Mouse (Mus musculus) erythroid progenitor cell, adult 5-6 weeks (primary cell): ENCODE results near the gene Olfr558. TPM values are rescaled to one million over a fixed set of nuclear protein-coding genes. Genes with fewer than 3 reads are reported as not detected.
A peak's percentile ranks its signal among the peaks of the same experiment; 100 is the strongest.

Experiments used
- ATAC-seq: replicated peaks from 2 replicates; pipeline ENCODE4 v1.8.0; 2016; ENCODE audit warnings: moderate number of reproducible peaks, mild to moderate bottlenecking, moderate TSS enrichment, inconsistent platforms; ENCODE audit not compliant: poor library complexity, low FRiP score, severe bottlenecking
- total RNA-seq, 2 experiments: library from RNA; stranded (forward) in 1 of 2; stranded (reverse) in 1 of 2; fragments of 150-400 nt in 1 of 2; fragments of 186-747, 209-891 nt in 1 of 2; gene quantifications; 2 replicates each; pipeline versions ENCODE4 v1.2.3 to v1.2.4; 2015 to 2017; ENCODE audit warnings: low replicate concordance in 2 of 2

Olfr558 gene
- total RNA-seq (2015; ENCODE audit: low replicate concordance) (not detected in 2 replicates), total RNA-seq (2017; ENCODE audit: low replicate concordance) (not detected in 2 replicates)

- no peak for ATAC-seq
These were observed at the start of gene Olfr558 for GRCm38 (mm10) chr7:102701915-102702314. Gene Olfr558 (plus strand): TSS chr7:102702215.

GRCm38 (mm10) chr7:102658523-102658922 lies 43.5 kb upstream of the Olfr558 start, which contains the start of gene Olfr555:
Gene Olfr555 (plus strand): TSS chr7:102658823.
- no peak for ATAC-seq

GRCm38 (mm10) chr7:102664599-102664998 lies 37.4 kb upstream of the Olfr558 start, which contains the start of gene Olfr556:
Gene Olfr556 (plus strand): TSS chr7:102664899.
- ATAC-seq: no peak

GRCm38 (mm10) chr7:102665378-102665777 lies 36.6 kb upstream of the Olfr558 start:
- no peak for ATAC-seq

- ATAC-seq: no peak
These were observed 25.8 kb upstream of the Olfr558 start for GRCm38 (mm10) chr7:102676225-102676624.

- no peak; the same call in 1 of the 2 replicates for ATAC-seq
These were observed 20.1 kb upstream of the Olfr558 start for GRCm38 (mm10) chr7:102681916-102682315.

- ATAC-seq: 0 out of 2 replicates have a peak, but pooled peaks have one; percentile 59
These were observed 15.0 kb upstream of the Olfr558 start, which contains the start of gene Trim68 for GRCm38 (mm10) chr7:102686944-102687501. Gene Trim68 (minus strand): TSS chr7:102687327.

- ATAC-seq: 0 out of 2 replicates have a peak, but pooled peaks have one; percentile 42
These were observed 6.5 kb upstream of the Olfr558 start, which contains the start of gene Olfr557 for GRCm38 (mm10) chr7:102695358-102696125. Gene Olfr557 (plus strand): TSS chr7:102695910.

- no peak for ATAC-seq
These were observed 3.6 kb upstream of the Olfr558 start for GRCm38 (mm10) chr7:102698461-102698860.

- no peak for ATAC-seq
These were observed 17.0 kb downstream of the Olfr558 start, which contains the start of gene Olfr33 for GRCm38 (mm10) chr7:102718970-102719369. Gene Olfr33 (minus strand): TSS chr7:102719070.

- ATAC-seq: no peak
These were observed 25.4 kb downstream of the Olfr558 start, which contains the start of gene Olfr559 for GRCm38 (mm10) chr7:102727391-102727790. Gene Olfr559 (minus strand): TSS chr7:102727491.

- ATAC-seq: no peak
These were observed 31.8 kb downstream of the Olfr558 start for GRCm38 (mm10) chr7:102733793-102734192.

GRCm38 (mm10) chr7:102737705-102738104 lies 35.7 kb downstream of the Olfr558 start:
- no peak for ATAC-seq

GRCm38 (mm10) chr7:102752086-102752485 lies 50.1 kb downstream of the Olfr558 start:
- no peak for ATAC-seq

- no peak for ATAC-seq
These were observed 57.3 kb downstream of the Olfr558 start, which contains the start of the genes Olfr560 and Olfr78 for GRCm38 (mm10) chr7:102759266-102759665. Gene Olfr560 (minus strand): TSS chr7:102759366. Gene Olfr78 (minus strand): TSS chr7:102759471.

Other genes starting within 250 kb of the Olfr558 start
- not detected in 2 replicates for gene Olfr543, start 220.5 kb upstream of the Olfr558 start, total RNA-seq (2015; ENCODE audit: low replicate concordance)
- 0.53 TPM in 1 of 2 replicates, not detected in the other for gene Olfr543, start 220.5 kb upstream of the Olfr558 start, total RNA-seq (2017; ENCODE audit: low replicate concordance)
- not detected in 2 replicates for gene Olfr544, start 213.9 kb upstream of the Olfr558 start, total RNA-seq (2015; ENCODE audit: low replicate concordance)
- gene Olfr544, start 213.9 kb upstream of the Olfr558 start, total RNA-seq (2017; ENCODE audit: low replicate concordance): 0.13 TPM in 1 of 2 replicates, not detected in the other
- gene Olfr545, start 202.6 kb upstream of the Olfr558 start, total RNA-seq (2015; ENCODE audit: low replicate concordance): not detected in 2 replicates
- not detected in 2 replicates for gene Olfr545, start 202.6 kb upstream of the Olfr558 start, total RNA-seq (2017; ENCODE audit: low replicate concordance)
- not detected in 2 replicates for gene Olfr547, start 167.5 kb upstream of the Olfr558 start, total RNA-seq (2015; ENCODE audit: low replicate concordance)
- not detected in 2 replicates for gene Olfr547, start 167.5 kb upstream of the Olfr558 start, total RNA-seq (2017; ENCODE audit: low replicate concordance)
- not detected in 2 replicates for gene Olfr548-ps1, start 161.3 kb upstream of the Olfr558 start, total RNA-seq (2015; ENCODE audit: low replicate concordance)
- gene Olfr548-ps1, start 161.3 kb upstream of the Olfr558 start, total RNA-seq (2017; ENCODE audit: low replicate concordance): not detected in 2 replicates
- gene Olfr549, start 152.3 kb upstream of the Olfr558 start, total RNA-seq (2015; ENCODE audit: low replicate concordance): not detected in 2 replicates
- 0.51 TPM in 1 of 2 replicates, not detected in the other for gene Olfr549, start 152.3 kb upstream of the Olfr558 start, total RNA-seq (2017; ENCODE audit: low replicate concordance)
- gene Trim21, start 136.7 kb upstream of the Olfr558 start, total RNA-seq (2015; ENCODE audit: low replicate concordance): 5.8 and 8.8 TPM in 2 replicates
- gene Trim21, start 136.7 kb upstream of the Olfr558 start, total RNA-seq (2017; ENCODE audit: low replicate concordance): 27.5 and 37.1 TPM in 2 replicates
- not detected in 2 replicates for gene Olfr550, start 130.8 kb upstream of the Olfr558 start, total RNA-seq (2015; ENCODE audit: low replicate concordance)
- gene Olfr550, start 130.8 kb upstream of the Olfr558 start, total RNA-seq (2017; ENCODE audit: low replicate concordance): not detected in 2 replicates
- gene Olfr551, start 110.3 kb upstream of the Olfr558 start, total RNA-seq (2015; ENCODE audit: low replicate concordance): not detected in 2 replicates
- gene Olfr551, start 110.3 kb upstream of the Olfr558 start, total RNA-seq (2017; ENCODE audit: low replicate concordance): not detected in 2 replicates
- gene Olfr552, start 104.4 kb upstream of the Olfr558 start, total RNA-seq (2015; ENCODE audit: low replicate concordance): not detected in 2 replicates
- not detected in 2 replicates for gene Olfr552, start 104.4 kb upstream of the Olfr558 start, total RNA-seq (2017; ENCODE audit: low replicate concordance)
- gene Olfr553, start 84.0 kb upstream of the Olfr558 start, total RNA-seq (2015; ENCODE audit: low replicate concordance): not detected in 2 replicates
- not detected in 2 replicates for gene Olfr553, start 84.0 kb upstream of the Olfr558 start, total RNA-seq (2017; ENCODE audit: low replicate concordance)
- not detected in 2 replicates for gene Olfr554, start 63.8 kb upstream of the Olfr558 start, total RNA-seq (2015; ENCODE audit: low replicate concordance)
- not detected in 2 replicates for gene Olfr554, start 63.8 kb upstream of the Olfr558 start, total RNA-seq (2017; ENCODE audit: low replicate concordance)
- gene Olfr555, start 43.4 kb upstream of the Olfr558 start, total RNA-seq (2015; ENCODE audit: low replicate concordance): not detected in 2 replicates
- not detected in 2 replicates for gene Olfr555, start 43.4 kb upstream of the Olfr558 start, total RNA-seq (2017; ENCODE audit: low replicate concordance)
- not detected in 2 replicates for gene Olfr556, start 37.3 kb upstream of the Olfr558 start, total RNA-seq (2015; ENCODE audit: low replicate concordance)
- not detected in 2 replicates for gene Olfr556, start 37.3 kb upstream of the Olfr558 start, total RNA-seq (2017; ENCODE audit: low replicate concordance)
- 9.6 TPM in 1 of 2 replicates, not detected in the other for gene Trim68, start 14.9 kb upstream of the Olfr558 start, total RNA-seq (2015; ENCODE audit: low replicate concordance)
- 0.08 and 2.1 TPM in 2 replicates for gene Trim68, start 14.9 kb upstream of the Olfr558 start, total RNA-seq (2017; ENCODE audit: low replicate concordance)
- gene Olfr557, start 6.3 kb upstream of the Olfr558 start, total RNA-seq (2015; ENCODE audit: low replicate concordance): not detected in 2 replicates
- not detected in 2 replicates for gene Olfr557, start 6.3 kb upstream of the Olfr558 start, total RNA-seq (2017; ENCODE audit: low replicate concordance)
- gene Olfr33, start 16.9 kb downstream of the Olfr558 start, total RNA-seq (2015; ENCODE audit: low replicate concordance): not detected in 2 replicates
- gene Olfr33, start 16.9 kb downstream of the Olfr558 start, total RNA-seq (2017; ENCODE audit: low replicate concordance): not detected in 2 replicates
- not detected in 2 replicates for gene Olfr559, start 25.3 kb downstream of the Olfr558 start, total RNA-seq (2015; ENCODE audit: low replicate concordance)
- not detected in 2 replicates for gene Olfr559, start 25.3 kb downstream of the Olfr558 start, total RNA-seq (2017; ENCODE audit: low replicate concordance)
- not detected in 2 replicates for gene Olfr560, start 57.2 kb downstream of the Olfr558 start, total RNA-seq (2015; ENCODE audit: low replicate concordance)
- gene Olfr560, start 57.2 kb downstream of the Olfr558 start, total RNA-seq (2017; ENCODE audit: low replicate concordance): not detected in 2 replicates
- not detected in 2 replicates for gene Olfr78, start 57.3 kb downstream of the Olfr558 start, total RNA-seq (2015; ENCODE audit: low replicate concordance)
- not detected in 2 replicates for gene Olfr78, start 57.3 kb downstream of the Olfr558 start, total RNA-seq (2017; ENCODE audit: low replicate concordance)
- not detected in 2 replicates for gene Olfr561, start 69.0 kb downstream of the Olfr558 start, total RNA-seq (2015; ENCODE audit: low replicate concordance)
- gene Olfr561, start 69.0 kb downstream of the Olfr558 start, total RNA-seq (2017; ENCODE audit: low replicate concordance): not detected in 2 replicates
- not detected in 2 replicates for gene Olfr564, start 101.3 kb downstream of the Olfr558 start, total RNA-seq (2015; ENCODE audit: low replicate concordance)
- gene Olfr564, start 101.3 kb downstream of the Olfr558 start, total RNA-seq (2017; ENCODE audit: low replicate concordance): not detected in 2 replicates
- gene Olfr566, start 156.6 kb downstream of the Olfr558 start, total RNA-seq (2015; ENCODE audit: low replicate concordance): not detected in 2 replicates
- gene Olfr566, start 156.6 kb downstream of the Olfr558 start, total RNA-seq (2017; ENCODE audit: low replicate concordance): not detected in 2 replicates
- not detected in 2 replicates for gene Olfr568, start 174.9 kb downstream of the Olfr558 start, total RNA-seq (2015; ENCODE audit: low replicate concordance)
- gene Olfr568, start 174.9 kb downstream of the Olfr558 start, total RNA-seq (2017; ENCODE audit: low replicate concordance): not detected in 2 replicates
- not detected in 2 replicates for gene Olfr569, start 188.7 kb downstream of the Olfr558 start, total RNA-seq (2015; ENCODE audit: low replicate concordance)
- gene Olfr569, start 188.7 kb downstream of the Olfr558 start, total RNA-seq (2017; ENCODE audit: low replicate concordance): not detected in 2 replicates
- not detected in 2 replicates for gene Olfr570, start 192.4 kb downstream of the Olfr558 start, total RNA-seq (2015; ENCODE audit: low replicate concordance)
- gene Olfr570, start 192.4 kb downstream of the Olfr558 start, total RNA-seq (2017; ENCODE audit: low replicate concordance): not detected in 2 replicates
- not detected in 2 replicates for gene Olfr571, start 215.3 kb downstream of the Olfr558 start, total RNA-seq (2015; ENCODE audit: low replicate concordance)
- not detected in 2 replicates for gene Olfr571, start 215.3 kb downstream of the Olfr558 start, total RNA-seq (2017; ENCODE audit: low replicate concordance)
- gene Olfr572, start 222.2 kb downstream of the Olfr558 start, total RNA-seq (2015; ENCODE audit: low replicate concordance): not detected in 2 replicates
- gene Olfr572, start 222.2 kb downstream of the Olfr558 start, total RNA-seq (2017; ENCODE audit: low replicate concordance): not detected in 2 replicates
- gene Olfr573-ps1, start 240.4 kb downstream of the Olfr558 start, total RNA-seq (2015; ENCODE audit: low replicate concordance): not detected in 2 replicates
- gene Olfr573-ps1, start 240.4 kb downstream of the Olfr558 start, total RNA-seq (2017; ENCODE audit: low replicate concordance): not detected in 2 replicates
- gene Olfr574, start 246.3 kb downstream of the Olfr558 start, total RNA-seq (2015; ENCODE audit: low replicate concordance): not detected in 2 replicates
- not detected in 2 replicates for gene Olfr574, start 246.3 kb downstream of the Olfr558 start, total RNA-seq (2017; ENCODE audit: low replicate concordance)